Mouse (Mus musculus): ENCODE results near the gene Gm37240.
"Not testable (repeated sequence)": the region's sequence is repeated elsewhere in the genome, so short reads cannot be mapped to it uniquely, and the experiment has no call there.

The Gm37240 gene

GRCm38 (mm10) chr3:85619751-85620150 lies 267.6 kb downstream of the Gm37240 start:
- DNase-seq, result no peak

GRCm38 (mm10) chr3:85619345-85619744 lies 268.0 kb downstream of the Gm37240 start:
- no peak for DNase-seq

DNA sequence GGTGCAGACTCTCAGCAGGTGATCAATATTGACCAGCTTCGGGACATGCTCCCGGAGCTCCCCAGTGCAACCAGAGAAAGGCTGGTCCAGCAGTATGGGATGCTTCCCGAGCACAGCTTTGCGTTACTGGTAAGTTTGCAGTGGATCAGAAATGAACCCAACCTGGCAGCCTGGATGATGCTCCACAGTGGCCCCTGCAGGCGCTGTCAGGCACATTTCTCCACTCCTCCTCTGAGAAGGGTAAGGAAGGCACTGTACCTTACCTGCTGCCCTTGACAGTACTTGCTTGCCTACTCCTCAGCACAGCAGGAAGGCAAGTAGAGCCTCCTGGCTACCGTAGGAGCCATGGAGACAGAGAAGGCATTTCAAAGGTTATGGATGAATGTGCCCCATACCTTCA lies 268.4 kb downstream of the Gm37240 start:
- no peak for DNase-seq

DNA sequence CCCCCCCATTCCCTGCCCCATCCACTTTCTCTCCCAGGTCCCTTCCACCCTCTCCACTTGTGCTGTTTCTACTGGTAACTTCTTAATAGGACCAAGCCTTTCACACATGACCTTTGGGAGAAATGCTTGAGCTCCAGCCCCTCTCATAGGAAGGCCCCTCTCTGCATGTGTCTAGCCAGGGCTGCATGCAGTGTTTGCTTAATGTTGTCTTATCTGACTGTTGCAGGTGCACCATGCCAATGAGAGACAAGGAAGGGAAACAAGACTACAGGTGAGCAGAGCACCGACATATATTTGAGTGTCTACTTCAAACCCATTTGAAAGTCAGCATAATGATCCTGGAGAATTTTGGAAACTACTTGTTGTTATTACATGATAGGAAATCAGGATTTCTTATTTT lies 270.9 kb downstream of the Gm37240 start:
- no peak for DNase-seq

- no peak for DNase-seq
Measured at GRCm38 (mm10) chr3:85607753-85608152, 279.6 kb downstream of the Gm37240 start.

GRCm38 (mm10) chr3:85606912-85607311 lies 280.4 kb downstream of the Gm37240 start:
- no peak for DNase-seq

GRCm38 (mm10) chr3:85603811-85604210 lies 283.5 kb downstream of the Gm37240 start:
- no peak for DNase-seq

GRCm38 (mm10) chr3:85601841-85602305 lies 285.4 kb downstream of the Gm37240 start:
- no peak for DNase-seq

GRCm38 (mm10) chr3:85599526-85599925 lies 287.8 kb downstream of the Gm37240 start:
- DNase-seq, result no peak

GRCm38 (mm10) chr3:85594452-85594851 lies 292.9 kb downstream of the Gm37240 start:
- no peak for DNase-seq

GRCm38 (mm10) chr3:85592640-85593252 lies 294.6 kb downstream of the Gm37240 start:
- DNase-seq, result no peak

DNA sequence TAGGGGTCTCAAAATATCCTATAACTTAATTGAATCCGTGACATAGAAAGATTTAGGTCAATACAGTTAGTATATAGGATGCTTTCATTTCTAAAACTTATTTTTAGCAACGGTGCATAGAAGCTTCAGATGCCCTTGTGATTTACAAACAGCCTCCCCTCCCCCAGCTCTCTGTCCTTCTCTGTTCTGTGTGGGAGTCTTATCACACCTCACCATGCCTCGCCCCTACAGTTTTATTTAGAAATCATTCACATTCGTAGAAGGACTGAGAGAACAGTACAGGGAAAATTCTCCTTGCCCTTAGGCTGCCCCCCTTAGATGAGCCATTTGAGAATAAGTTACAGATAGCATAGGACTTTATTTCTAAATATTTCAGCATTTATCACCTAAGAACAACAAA lies 295.3 kb downstream of the Gm37240 start:
- DNase-seq, result no peak

GRCm38 (mm10) chr3:85590090-85590754 lies 297.1 kb downstream of the Gm37240 start:
- no peak for DNase-seq

GRCm38 (mm10) chr3:85588701-85589100 lies 298.6 kb downstream of the Gm37240 start:
- DNase-seq, result no peak

DNA sequence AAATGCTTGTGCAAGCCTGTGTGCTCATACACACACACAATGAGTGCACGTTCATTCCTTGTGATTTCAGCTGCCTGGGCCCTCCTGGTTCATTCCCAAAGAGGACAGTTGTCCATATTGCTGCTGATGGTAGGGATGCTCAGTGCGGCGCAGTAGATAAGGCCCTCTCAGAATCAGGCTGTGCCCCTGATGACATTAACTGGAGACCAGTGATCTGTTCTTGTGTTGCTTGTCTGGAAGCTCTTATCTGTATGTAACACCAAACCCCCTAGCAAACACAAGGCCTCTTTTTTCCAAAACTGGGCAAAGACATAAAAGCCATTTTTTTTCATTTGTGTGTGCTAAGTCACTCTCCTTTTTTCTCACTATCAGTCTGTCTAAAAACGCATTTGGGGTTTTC lies 302.4 kb downstream of the Gm37240 start:
- no peak for DNase-seq

- DNase-seq, result no peak
Measured at GRCm38 (mm10) chr3:85583194-85583593, 304.1 kb downstream of the Gm37240 start.

- no peak for DNase-seq
Measured at GRCm38 (mm10) chr3:85582726-85583125, 304.6 kb downstream of the Gm37240 start.

DNA sequence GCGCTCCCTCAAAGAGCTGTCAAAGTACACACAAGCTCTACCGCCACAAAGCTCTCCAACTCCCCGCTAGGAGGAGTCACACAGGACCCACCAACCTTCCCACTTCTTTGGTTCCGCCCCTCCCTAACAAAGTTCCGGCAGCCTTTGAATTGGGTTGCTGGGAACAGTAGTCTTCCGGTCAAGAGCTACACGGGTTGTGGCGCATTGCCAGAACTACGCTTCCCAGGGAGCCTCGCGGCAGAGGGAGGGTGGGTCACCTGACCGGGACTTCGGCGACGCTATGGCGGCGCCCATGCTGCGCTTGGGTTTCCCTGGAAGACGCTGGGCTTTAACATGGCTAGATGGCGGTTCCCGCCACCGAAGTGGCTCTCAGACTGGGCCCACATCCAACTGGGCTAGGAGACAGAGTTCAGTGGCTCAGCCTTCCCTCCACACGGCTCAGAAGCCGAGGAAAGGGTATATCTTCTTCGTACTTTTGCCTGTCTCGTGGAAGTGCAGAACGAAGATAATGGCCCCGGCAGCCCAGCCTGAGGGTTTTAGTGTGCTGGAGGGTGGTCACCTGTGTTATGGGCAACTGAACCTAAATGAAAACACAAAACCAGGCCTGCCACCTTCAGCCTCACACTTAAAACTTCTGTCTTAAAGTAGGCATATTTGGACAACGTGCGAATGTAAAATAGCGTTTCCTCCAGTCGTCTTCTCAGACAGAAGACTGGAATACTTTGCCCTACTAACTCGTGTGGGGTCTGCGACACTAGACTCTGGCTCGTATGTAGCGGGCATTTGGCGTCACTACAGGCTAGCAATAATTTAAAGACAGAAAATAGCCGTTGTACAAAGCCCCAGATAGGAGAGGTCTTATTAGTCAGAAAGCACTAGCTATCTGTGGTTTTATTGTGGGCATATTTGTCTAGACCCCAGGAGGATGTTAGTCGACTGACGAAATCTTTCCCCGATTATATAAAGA lies 313.2 kb downstream of the Gm37240 start, which contains the start of gene Gatb:
Gatb (plus strand) TSS at position 256 of the 967 bp plus-strand sequence.
- peak; percentile 99 for DNase-seq

DNA sequence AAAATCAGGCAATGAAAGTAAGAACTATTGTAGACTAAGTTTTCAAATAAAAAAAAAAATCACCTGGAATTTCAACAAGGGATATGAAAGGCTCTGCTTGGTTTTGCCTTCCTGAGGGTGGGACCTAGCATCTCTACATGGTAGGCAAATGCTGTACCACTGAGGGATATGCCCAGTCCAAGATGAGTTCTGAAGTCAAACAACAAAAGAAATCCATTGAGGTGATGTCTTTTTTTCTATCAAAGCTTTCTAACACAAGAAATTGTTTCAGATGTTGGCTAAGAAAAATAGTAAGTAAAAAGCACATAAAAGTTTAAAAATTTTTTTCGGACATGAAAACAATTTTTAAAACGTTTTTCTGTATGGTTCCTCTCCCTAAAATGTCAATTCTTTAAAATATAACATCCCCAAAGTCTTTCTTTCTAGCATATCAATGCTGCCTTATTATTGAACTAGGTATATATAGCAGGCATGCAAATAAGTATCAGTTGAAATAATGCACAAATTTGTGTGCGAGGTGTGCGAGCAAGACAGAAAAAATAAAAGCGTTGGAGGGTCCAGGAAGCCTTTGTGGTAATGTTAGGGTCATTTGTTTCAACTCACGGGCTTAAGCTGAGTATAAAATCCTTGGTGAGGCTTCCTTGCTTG lies 314.0 kb downstream of the Gm37240 start:
- DNase-seq, result no peak

- DNase-seq, result not testable (repeated sequence)
Measured at GRCm38 (mm10) chr3:85572502-85572901, 314.8 kb downstream of the Gm37240 start.

DNA sequence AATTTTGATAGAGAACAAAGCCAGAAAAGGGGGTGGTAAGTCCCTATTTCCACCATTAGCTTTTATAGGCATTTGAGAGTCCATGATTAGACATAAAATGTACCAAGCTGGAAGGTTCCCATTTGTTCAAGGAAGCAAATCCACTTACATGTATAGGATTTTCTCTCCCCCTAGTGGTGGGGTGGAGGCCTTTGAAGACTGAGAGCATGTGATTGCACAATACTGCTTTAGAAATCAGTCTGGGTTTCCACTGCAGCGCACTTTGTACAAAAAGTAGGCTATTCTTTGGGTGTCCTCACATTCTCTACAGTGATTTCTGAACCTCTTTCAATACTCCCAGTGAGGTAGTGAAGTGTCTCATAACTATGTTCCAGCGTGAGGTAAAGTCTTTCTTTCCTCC lies 316.0 kb downstream of the Gm37240 start:
- DNase-seq, result peak; percentile 82

DNA sequence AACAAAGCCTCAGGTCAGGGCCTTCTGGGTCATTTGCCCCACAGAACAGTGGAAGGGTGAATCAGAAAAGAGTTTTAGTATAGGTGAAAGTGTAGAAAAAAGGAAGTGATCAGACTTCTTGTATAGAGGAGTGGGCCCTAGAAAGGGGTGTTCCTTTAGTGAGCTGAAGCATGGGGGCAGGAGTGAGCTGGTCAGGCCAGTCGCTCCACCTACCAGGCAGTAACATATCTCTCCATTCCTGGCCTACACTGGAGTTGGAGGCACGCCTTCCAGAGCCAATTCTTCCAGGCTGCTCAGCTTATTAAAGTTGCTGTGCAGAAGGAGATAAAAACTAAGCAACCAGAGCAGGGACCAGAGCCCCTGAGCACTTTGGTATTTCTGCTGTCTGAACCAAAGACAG lies 322.7 kb downstream of the Gm37240 start:
- DNase-seq, result no peak

DNA sequence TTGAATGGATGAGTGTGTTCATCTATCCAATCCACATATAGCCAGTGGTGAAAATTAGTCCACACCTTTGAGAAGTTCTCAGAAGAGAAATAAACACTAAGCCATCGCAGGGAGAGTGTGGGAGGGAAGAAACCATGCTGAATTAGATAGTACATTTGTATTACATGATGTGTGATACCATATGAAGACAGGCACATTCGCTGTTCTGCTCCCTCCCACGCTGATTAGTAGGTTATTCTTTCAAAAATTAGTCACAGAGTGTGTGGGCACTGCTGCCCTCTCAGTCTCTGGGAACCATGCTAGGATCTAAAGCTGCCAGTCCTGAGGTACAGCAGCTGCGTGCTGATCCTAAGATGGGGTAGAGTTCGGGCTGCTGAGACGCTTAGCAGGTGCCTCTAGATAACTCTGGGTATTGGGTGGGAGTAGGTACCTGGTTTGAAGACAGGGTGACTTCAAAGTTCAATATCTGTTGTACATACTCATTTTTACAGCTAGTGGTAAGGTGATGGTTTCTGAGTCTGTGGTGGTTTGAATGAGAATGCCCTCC lies 333.5 kb downstream of the Gm37240 start:
- no peak for DNase-seq
